Mouse (Mus musculus) erythroblast, embryonic 14.5 days (primary cell): Measurements from ENCODE around the gene Pik3ca.

Experiments used
- GATA1 ChIP-seq: IDR thresholded peaks from 2 replicates; pipeline ENCODE4 v1.6.1; 2012; ENCODE audit warnings: low read length, inconsistent platforms, mixed read lengths
- TAL1 ChIP-seq: IDR thresholded peaks from 3 replicates; pipeline ENCODE4 v1.6.1; 2012; ENCODE audit warnings: low read length, inconsistent platforms, mixed read lengths

DNA sequence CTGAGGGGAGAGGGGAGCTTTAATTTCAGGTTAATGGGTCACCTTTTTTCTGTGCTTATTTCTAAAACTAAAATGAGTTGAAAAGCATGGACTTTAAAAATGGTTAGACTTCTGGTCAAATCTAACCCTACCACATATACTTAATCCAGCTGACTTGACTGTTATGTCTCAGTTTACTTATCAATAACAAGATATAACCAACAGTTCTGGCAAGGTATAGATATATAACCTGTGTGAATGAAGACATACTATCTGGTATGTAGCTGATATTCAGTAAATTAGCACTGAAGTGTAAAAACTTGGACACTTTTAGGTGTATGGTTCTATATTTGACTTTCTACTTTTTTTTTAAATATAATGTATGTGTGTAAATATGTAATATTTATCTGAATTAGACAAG, 116.1 kb downstream of the Pik3ca start:
- TF ChIP-seq TAL1, result no peak
- no peak for TF ChIP-seq GATA1
